Mouse (Mus musculus) erythroblast, embryonic 14.5 days (primary cell): ENCODE measurements at regions not wholly inside any gene's neighbourhood (a gene's known extent, or its start where the extent isn't known, plus 50 kb on each side); places are given as distances from the start of the nearest gene placed in this dataset.

Source experiments
- GATA1 ChIP-seq: IDR thresholded peaks from 2 replicates; pipeline ENCODE4 v1.6.1; 2012; ENCODE audit warnings: low read length, inconsistent platforms, mixed read lengths
- TAL1 ChIP-seq: IDR thresholded peaks from 3 replicates; pipeline ENCODE4 v1.6.1; 2012; ENCODE audit warnings: low read length, inconsistent platforms, mixed read lengths

GRCm38 (mm10) chr11:64715182-64715581, 263.7 kb upstream of the Elac2 start:
- no peak for TF ChIP-seq TAL1
- no peak for TF ChIP-seq GATA1
